Mouse (Mus musculus) stomach, postnatal 0 days (tissue): ENCODE data around the gene Tyw3.

Experiments used
- CTCF ChIP-seq: IDR thresholded peaks from 2 replicates; pipeline ENCODE4 v1.5.1; 2016; ENCODE audit warnings: antibody characterized with exemption, low read depth, mild to moderate bottlenecking, moderate library complexity
- EP300 ChIP-seq: optimal IDR thresholded peaks from 2 replicates; pipeline ENCODE3; 2016; ENCODE audit warnings: antibody characterized with exemption

DNA sequence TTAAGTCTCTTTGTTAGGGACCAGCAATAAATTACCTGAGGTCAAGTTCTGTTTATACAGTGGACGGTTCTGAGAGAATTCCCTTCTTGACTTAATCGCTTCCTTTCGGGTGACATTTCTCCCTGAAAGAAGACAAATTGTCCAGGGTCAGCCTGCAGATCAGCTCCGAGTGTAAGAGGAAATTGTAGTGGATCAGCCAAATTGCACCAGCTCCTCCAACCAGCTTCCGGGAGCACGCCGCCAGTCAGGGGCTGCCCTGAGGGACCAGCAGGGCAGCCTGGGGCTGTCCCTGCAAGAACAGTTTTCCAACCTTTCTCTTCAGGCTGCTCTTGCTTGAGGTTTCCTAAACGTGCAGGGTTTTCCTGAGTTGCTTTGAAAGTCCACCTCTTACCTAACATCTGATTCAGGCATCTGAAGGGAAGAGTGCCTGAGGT, 48.0 kb downstream of the Tyw3 start:
- TF ChIP-seq CTCF (no peak), EP300 (no peak)
